Mouse (Mus musculus) liver, embryonic 13.5 days (tissue): ENCODE data around the gene Cmklr1. TPM values are rescaled to one million over a fixed set of nuclear protein-coding genes. Genes with fewer than 3 reads are reported as not detected.

ENCODE experiments used
- polyA plus RNA-seq: library from polyadenylated mRNA; unstranded; fragments of >200 nt; fragmentation: Nextera tagmentation; extraction: Ambion mirVana; gene quantifications from 2 replicates; pipeline ENCODE4 v1.2.1, GENCODE M21; 2015

The Cmklr1 gene
- polyA plus RNA-seq, 1 experiment from 2014 or later = 1.8 TPM

Other genes starting within 250 kb of the Cmklr1 start
- gene Wscd2, start 160.1 kb downstream of the Cmklr1 start, polyA plus RNA-seq = 0.06 and 0.10 TPM in 2 replicates
- not detected in 2 replicates for gene 1700069L16Rik, start 74.3 kb upstream of the Cmklr1 start, polyA plus RNA-seq
- gene Ficd, start 85.4 kb upstream of the Cmklr1 start, polyA plus RNA-seq = 2.2 and 2.5 TPM in 2 replicates
- gene Sart3, start 122.1 kb upstream of the Cmklr1 start, polyA plus RNA-seq = 21.2 and 24.2 TPM in 2 replicates
- 104 and 106 TPM in 2 replicates for gene Iscu, start 122.3 kb upstream of the Cmklr1 start, polyA plus RNA-seq
- 3.8 TPM in 2 replicates for gene Tmem119, start 150.1 kb upstream of the Cmklr1 start, polyA plus RNA-seq
- gene Selplg, start 182.2 kb upstream of the Cmklr1 start, polyA plus RNA-seq = 10.1 and 11.6 TPM in 2 replicates